In genomic region chr7:35118099-35118781, GRCm38 (mm10) we compare ENCODE assay signal across 8 mouse cellular contexts. TPM values are rescaled to one million over a fixed set of nuclear protein-coding genes. Genes with fewer than 3 reads are reported as not detected.
DNase-seq lines count a peak whose midpoint lies in the region; ATAC-seq lines count a peak whose summit lies in the region.

No protein-coding gene starts in this region.

- H3K9ac ChIP-seq in hindbrain, embryonic 15.5 days: peak overlapping the region; percentile 42

- under 1% methylated on average over 49 of the region's 49 CpGs for WGBS in hindbrain, embryonic 15.5 days

- peaks cover 34% of the 10 kb centered on the region for H3K4me1 ChIP-seq in hindbrain, embryonic 15.5 days (replicated peaks)

- peak; percentile 64 for ATAC-seq in hindbrain, embryonic 15.5 days (ENCODE audit: low FRiP score, low read depth)

- peak overlapping the region; percentile 42; the same call in 1 of the 2 replicates for H3K27ac ChIP-seq in hindbrain, embryonic 15.5 days (replicated peaks)

- H3K4me3 ChIP-seq in hindbrain, embryonic 15.5 days: peak overlapping the region; percentile 48

- peak; percentile 55 for DNase-seq in ZHBTc4 (ENCODE audit: low read depth, low spot score)
- DNase-seq in cerebellum, postnatal 36 days: peak; percentile 62
- peak; percentile 60 to 66 for DNase-seq in gastrocnemius, adult 8-10 months (ENCODE audit: low spot score in 2 of 2)
- DNase-seq in left cerebral cortex, adult 8-10 months (ENCODE audit: low spot score in 2 of 2): peak; percentile 46 to 64
- DNase-seq in lung, postnatal 4 days: peak; percentile 81 to 86
- DNase-seq in retina, postnatal 1 day: peak; percentile 86
- peak; percentile 64 for DNase-seq in urinary bladder, postnatal 25 days (ENCODE audit: low spot score)

- no peaks in the 10 kb centered on the region for H3K36me3 ChIP-seq in hindbrain, embryonic 15.5 days

- H3K9me3 ChIP-seq in hindbrain, embryonic 15.5 days: no peaks in the 10 kb centered on the region

- H3K27me3 ChIP-seq in hindbrain, embryonic 15.5 days: peaks cover 60% of the 10 kb centered on the region

- H3K4me2 ChIP-seq in hindbrain, embryonic 15.5 days: peak overlapping the region; percentile 91

RNA-seq across cellular contexts. Expression of gene Cebpa, which starts 0.9 kb away (rescaled TPM):
- total RNA-seq in gastrocnemius, adult 8-10 months (2022): 10 to 100 TPM in 1 of 4 experiments, 1 to 10 TPM in 3; 3.0 to 10.9 (median 6.4) TPM
- polyA plus RNA-seq in hindbrain, embryonic 15.5 days (2015; fragmentation: Nextera tagmentation; extraction: Ambion mirVana): 0.84 and 1.1 TPM in 2 replicates
- 10 to 100 TPM in 3 of 4 experiments, 1 to 10 TPM in 1; 8.8 to 31.2 (median 15.8) TPM for total RNA-seq in left cerebral cortex, adult 8-10 months (2022)

Comparison
In these comparisons a context has a peak if more than half of its experiments do, and no peak if none do; other contexts are left out.
1. Peak in every context shown above with its lines: DNase-seq, ATAC-seq, H3K4me3 ChIP-seq and H3K27ac ChIP-seq.